Mouse (Mus musculus): ENCODE results near the gene Gm49425.
"Not testable (repeated sequence)": the region's sequence is repeated elsewhere in the genome, so short reads cannot be mapped to it uniquely, and the experiment has no call there.

Gene Gm49425

DNA sequence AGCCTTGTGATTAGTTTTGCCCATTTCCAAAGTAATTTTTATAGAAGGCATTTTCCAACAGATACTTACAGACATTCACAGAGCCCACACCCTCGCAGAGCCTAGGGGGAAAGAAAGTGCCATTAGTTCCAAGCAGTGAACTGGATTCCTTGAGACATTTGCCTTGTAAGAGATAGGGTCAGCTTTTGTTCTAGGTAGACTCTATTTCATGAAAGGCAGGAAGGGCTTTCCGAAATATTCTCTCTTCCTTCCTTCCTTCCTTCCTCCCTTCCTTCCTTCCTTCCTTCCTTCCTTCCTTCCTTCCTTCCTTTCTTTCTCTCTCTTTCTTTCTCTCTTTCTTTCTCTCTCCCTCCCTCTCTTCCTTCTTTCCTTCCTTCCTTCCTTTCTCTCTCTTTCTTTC, at the start of gene Gm49425:
Gene Gm49425 (minus strand): TSS at position 101 of the 400 bp plus-strand sequence.
- DNase-seq (ENCODE audit: low spot score in 2 of 2): not testable (repeated sequence)

GRCm38 (mm10) chr15:101562850-101563249, 45.8 kb upstream of the Gm49425 start, which contains the start of gene Krt90:
TSS of gene Krt90 (minus strand) at chr15:101562950.
- no peak for DNase-seq (ENCODE audit: low spot score in 2 of 2)

GRCm38 (mm10) chr15:101558034-101558646, 41.1 kb upstream of the Gm49425 start:
- DNase-seq (ENCODE audit: low spot score in 2 of 2): no peak

- peak in 1 of 2 experiments; percentile 15 for DNase-seq (ENCODE audit: low spot score in 2 of 2)
Measured at GRCm38 (mm10) chr15:101553169-101553568, 36.1 kb upstream of the Gm49425 start.

GRCm38 (mm10) chr15:101552188-101552587, 35.1 kb upstream of the Gm49425 start:
- DNase-seq (ENCODE audit: low spot score in 2 of 2): no peak

DNA sequence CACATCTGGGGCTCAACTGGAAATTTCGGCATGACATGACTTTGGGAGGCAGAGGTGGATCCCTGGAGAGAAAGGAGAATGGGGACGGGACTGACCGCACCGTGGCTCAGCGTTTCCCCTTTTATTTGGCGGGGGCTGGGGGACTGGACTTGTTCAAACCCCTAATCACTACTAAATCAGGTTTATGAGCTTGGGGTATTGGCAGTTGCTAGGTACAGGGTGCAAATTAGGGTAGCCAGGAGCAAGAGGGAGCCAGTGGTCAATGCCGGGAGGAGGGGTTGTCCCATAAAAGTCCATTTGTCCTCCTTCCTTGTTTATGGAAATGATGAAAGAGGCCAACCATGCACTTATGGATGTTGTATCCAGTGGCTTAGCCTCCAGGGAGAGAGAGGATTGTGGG, 33.5 kb upstream of the Gm49425 start, which contains the start of gene Krt82:
Gene Krt82 (minus strand): TSS at position 101 of the 400 bp plus-strand sequence.
- no peak for DNase-seq (ENCODE audit: low spot score in 2 of 2)

DNA sequence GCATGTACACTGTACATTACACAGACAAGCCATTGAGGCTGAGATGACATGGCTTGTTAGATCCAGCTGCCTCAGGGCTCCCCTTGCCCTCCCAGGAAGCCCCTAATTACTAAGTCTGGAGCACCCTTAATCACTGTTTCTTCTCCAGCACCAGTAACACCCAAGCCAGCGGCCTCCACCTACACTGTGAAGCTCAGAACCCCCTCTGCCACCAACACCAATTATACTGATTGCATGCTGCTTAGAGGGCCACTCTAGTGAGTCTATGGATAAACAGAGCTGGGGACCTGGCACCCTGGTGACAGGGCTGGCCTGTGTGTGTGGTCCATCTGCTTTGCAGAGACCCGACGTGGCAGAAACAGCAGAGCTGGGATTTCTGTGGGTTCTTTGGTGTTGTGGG, 27.4 kb upstream of the Gm49425 start:
- no peak for DNase-seq (ENCODE audit: low spot score in 2 of 2)

GRCm38 (mm10) chr15:101542543-101542942, 25.5 kb upstream of the Gm49425 start:
- no peak for DNase-seq (ENCODE audit: low spot score in 2 of 2)

DNA sequence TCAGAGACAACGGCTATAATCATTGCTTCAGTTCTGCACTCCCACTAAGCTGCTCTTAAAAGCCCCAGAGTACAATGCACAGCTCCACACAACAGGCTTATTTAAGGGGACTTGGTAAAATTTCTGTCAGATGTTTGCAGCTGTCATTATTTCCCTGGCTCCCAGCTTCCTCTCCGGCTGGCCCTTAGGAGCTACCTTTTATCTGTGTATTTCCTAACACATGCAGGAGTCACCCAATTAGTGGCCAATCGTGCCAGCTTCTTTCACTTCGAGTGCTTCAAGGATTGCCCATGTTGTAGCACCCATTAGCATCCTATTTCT, 21.5 kb upstream of the Gm49425 start:
- DNase-seq (ENCODE audit: low spot score in 2 of 2): no peak

DNA sequence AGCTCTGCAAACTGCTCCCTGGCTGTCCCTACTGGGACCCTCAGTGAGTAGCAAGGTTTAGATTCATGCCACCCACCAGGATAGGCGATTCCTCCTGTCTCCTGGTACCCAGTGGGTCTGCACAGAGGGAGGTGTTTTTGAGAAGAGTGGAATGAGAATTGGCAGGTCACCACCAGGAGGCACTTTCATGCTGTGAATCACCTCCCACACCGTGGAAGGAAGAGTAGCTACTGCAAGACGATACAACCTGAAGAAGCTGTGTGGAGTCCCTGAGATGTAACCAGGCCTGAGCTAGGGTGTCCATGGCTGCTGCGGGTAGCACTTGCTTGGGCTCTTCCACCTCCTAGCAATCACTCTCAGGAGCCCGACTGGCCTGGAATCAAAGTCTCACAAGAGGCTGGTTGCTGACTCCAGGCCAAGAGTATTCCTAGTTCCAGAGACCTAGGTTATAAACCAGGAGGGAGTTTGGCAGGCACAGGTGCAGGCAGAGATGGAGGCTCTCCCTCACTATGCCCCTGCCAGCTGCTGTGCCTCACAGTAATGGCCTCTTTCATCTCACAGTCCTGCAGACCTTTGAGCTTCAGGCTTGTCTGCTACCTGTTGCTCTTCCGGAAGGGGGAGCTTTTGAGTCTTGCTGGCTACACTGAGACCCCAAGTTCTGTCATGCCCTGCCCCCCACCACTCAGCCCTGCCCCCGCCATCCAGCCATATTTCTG, 21.0 kb upstream of the Gm49425 start:
- no peak for DNase-seq (ENCODE audit: low spot score in 2 of 2)

DNA sequence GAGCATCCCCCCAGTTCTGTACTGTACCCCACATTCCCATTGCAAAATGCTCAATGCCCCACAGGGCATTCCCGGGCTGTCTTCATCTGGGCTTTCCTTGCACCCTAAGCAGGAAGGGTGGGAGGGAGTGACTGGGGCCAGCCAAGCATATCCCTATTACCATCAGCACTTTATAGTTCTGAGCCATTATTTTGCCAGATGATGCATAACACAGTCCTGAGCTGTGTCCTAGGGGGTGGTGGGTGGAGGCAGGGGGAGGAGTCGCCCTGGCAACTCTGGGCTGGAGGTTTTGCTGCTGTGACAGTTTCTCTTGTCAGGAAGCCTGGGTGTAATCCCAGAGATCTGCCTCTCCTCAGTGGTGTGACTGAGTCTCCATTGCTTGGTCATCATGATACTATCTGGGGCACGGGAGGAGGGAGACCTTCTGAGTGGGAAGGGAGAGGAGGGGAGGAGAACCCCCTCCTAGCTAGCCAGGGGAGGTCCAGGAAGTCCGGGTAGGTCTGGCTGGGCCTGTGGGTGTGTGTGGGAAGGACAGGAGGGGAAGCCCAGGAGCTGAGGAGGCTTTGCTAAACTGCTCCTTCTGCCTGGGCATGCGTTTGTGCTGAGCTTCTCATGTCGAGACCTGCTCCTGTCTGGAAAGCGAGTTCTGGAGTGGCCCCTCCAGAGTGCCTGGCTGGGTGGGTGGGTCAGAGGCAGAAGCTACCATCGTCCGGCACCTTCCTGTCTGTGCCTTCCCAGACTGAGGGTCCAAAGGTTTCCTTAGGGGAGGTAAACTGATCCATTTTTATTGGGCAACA, 19.2 kb upstream of the Gm49425 start:
- DNase-seq (ENCODE audit: low spot score in 2 of 2): no peak

DNA sequence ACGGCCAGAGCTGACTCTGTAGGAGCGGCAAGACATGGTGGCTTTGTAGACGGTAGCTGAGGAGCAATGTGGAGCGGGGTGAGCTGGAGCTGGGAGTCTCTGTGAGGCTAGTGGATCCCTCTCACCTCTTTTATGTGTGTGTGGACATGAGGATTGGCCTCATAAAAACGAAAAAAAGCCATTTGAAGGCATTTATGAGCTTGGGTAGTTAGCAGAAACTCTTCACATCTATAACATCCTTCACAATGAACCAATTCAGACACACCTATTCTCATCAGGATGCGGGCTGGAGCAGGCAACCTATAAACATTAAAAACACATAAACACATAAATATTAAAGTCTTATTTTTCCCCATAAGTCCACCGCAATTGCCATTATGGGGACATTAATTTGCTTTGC, 15.7 kb upstream of the Gm49425 start, which contains the start of gene Krt84:
Gene Krt84 (minus strand): TSS at position 101 of the 400 bp plus-strand sequence.
- DNase-seq (ENCODE audit: low spot score in 2 of 2): no peak

GRCm38 (mm10) chr15:101522556-101523232, 5.6 kb upstream of the Gm49425 start:
- no peak for DNase-seq (ENCODE audit: low spot score in 2 of 2)

DNA sequence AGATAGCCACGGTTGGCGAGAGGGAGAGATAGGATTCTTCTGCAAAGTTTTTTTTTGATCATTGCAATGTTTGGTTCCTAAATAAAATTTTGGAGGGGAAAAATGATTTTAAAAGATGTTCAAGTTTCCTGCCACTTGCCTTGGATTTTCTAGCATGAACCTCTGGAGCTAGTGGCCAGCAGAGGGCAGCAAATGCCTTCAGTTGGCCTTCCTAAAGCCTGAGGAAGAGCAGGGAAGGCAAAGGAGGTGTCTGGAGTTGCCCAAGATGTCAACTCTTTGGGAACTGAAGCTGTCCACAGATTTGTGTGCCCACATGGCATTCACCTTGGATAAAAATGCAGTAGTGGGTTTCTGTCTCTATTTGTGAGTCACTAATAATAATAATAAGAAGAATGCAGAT, 2.7 kb upstream of the Gm49425 start:
- DNase-seq (ENCODE audit: low spot score in 2 of 2): peak; percentile 47 to 71

- DNase-seq (ENCODE audit: low spot score in 2 of 2): no peak
Measured at GRCm38 (mm10) chr15:101508247-101508646, 8.8 kb downstream of the Gm49425 start.

GRCm38 (mm10) chr15:101506896-101507758, 9.9 kb downstream of the Gm49425 start:
- no peak for DNase-seq (ENCODE audit: low spot score in 2 of 2)

DNA sequence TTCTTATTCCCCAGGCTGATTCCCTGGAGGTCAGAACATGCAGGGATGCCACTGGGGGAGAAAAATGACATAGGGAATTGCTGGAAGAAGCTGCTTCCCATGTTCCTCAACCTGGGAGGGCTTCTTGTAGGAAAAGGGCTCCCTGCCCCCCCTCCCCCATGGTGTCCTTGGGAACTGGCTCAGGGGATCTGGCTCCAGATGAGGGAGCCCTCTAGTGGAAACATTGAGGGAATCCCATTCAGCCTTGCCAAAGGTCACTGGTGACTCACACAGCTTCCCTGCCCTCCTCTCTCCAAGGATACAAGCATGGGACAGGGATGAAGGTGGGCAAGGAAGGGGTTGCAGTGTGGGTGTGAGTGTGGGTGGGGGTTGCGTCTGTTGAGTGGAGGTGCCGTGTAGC, 19.9 kb downstream of the Gm49425 start:
- DNase-seq (ENCODE audit: low spot score in 2 of 2): no peak

- DNase-seq (ENCODE audit: low spot score in 2 of 2): no peak
Measured at GRCm38 (mm10) chr15:101495266-101495665, 21.8 kb downstream of the Gm49425 start.

GRCm38 (mm10) chr15:101494203-101494602, 22.9 kb downstream of the Gm49425 start:
- no peak for DNase-seq (ENCODE audit: low spot score in 2 of 2)

GRCm38 (mm10) chr15:101493713-101494112, 23.3 kb downstream of the Gm49425 start:
- no peak for DNase-seq (ENCODE audit: low spot score in 2 of 2)

DNA sequence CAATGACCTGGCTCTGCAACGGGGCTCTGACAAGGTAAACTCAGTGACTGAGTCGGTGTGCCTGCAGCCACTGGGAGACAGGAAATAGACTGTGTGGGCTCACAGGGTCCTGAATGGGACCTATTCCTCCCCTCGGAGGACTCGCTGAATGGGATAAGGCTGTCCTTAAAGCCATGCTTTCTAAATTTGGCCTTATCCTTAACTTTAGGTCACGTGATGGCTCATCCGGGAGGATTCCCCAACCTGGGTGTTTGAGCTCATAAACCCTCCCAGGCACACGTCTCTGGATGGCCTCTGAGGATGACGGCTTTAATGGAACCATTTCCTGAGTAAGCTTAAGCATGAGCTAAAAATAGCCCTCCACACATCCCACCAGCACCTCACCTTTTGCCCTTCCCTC, 24.3 kb downstream of the Gm49425 start:
- DNase-seq (ENCODE audit: low spot score in 2 of 2): no peak

All from frontal cortex, postnatal 14 days (tissue).